Mouse (Mus musculus): ENCODE measurements around the gene Pomt1. TPM values are rescaled to one million over a fixed set of nuclear protein-coding genes. Genes with fewer than 3 reads are reported as not detected.

The Pomt1 gene
- total RNA-seq (2021) = 10 to 100 TPM; 36.5 to 37.1 TPM

- intact Hi-C loops (cut with DNase I) = no loop called here
- DNase-seq = peak; percentile 93
Observed at GRCm38 (mm10) chr2:32235886-32236759, at the start of gene Pomt1. Gene Pomt1 (plus strand): TSS chr2:32236590.

GRCm38 (mm10) chr2:32187019-32187551 lies 49.3 kb upstream of the Pomt1 start:
- peak; percentile 42 for DNase-seq
- intact Hi-C loops (cut with DNase I) = no loop called here

- DNase-seq = peak; percentile 70
- intact Hi-C loops (cut with DNase I) = no loop called here
Observed at GRCm38 (mm10) chr2:32187649-32188048, 48.7 kb upstream of the Pomt1 start.

DNA sequence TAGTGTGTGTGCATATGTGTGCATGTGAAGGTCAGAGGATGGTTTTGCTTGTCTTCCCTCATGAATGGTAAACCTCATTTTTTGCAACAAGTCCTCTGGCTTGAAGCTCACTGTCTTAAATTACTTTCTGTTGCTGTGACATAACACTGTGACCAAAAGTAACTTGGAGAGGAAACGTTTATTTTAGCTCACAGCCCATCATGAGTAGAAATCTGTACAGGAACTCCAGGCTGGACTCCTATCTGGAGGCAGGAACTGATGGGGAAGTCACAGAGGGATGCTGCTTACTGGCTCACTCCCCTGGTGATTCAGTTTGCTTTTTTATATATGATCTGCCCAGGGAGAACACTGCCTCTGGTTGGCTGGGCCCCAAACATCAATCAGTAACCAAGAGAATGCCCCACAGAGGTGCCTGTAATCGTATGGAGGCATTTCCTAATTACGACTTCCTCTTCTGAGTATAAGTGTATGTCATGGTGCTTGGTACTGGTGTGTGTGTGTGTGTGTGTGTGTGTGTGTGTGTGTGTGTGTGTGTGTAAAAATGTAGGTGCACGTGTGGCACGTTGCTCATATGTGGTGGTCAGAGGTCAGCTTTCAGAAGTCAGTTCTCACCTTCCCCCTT lies 47.2 kb upstream of the Pomt1 start:
- DNase-seq = no peak
- intact Hi-C loops (cut with DNase I) = no loop called here

DNA sequence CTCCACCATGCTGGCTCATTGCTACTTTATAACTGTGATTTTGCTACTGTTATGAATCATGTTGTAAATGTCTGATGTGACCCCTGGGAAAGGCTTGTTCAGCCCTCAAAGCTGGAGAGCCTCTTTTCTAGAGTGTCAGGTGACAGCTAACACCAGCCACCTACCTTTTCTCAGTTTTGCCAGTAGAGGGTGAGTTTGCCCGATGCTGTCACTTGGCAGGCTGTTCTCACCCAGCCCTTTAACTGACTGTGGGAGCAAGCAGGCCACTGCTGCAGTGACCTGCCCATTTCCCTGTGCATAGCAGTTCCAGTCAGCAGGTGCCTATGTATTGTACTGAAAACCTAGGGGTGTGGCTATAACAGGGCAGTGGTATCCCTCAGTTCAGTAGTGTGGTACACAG lies 45.8 kb upstream of the Pomt1 start:
- intact Hi-C loops (cut with DNase I) = loop anchor here (10.0 kb wide), 1 partner anchor 186 kb away; no protein-coding TSS in a partner anchor
- no peak for DNase-seq

DNA sequence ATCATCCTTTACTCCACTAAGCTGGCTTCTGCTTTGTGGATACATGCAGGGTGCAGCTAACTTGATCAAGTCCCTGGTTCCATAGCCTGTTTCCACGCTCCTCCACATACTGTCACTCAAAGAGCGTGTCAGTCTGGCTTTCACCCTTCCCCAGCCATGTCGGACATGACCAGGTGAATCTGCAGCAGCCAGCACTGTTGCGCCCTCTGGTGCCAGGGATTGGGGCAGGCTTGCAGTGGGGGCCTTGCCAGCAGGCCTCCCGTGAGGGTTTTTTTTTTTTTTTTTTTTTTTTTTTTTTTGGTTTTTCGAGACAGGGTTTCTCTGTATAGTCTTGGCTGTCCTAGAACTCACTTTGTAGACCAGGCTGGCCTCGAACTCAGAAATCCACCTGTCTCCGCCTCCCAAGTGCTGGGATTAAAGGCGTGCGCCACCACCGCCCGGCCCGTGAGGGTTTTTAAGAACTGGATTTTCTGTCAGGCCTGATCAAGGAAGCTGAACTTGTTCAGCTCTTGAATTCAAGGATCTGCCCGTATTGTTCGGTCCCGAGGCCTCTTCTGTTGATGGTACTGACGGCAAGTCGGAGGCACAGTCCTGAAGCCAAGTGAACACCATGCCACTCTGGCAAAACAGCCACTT lies 44.4 kb upstream of the Pomt1 start:
- DNase-seq = peak; percentile 68
- intact Hi-C loops (cut with DNase I) = loop anchor here (10.0 kb wide), 1 partner anchor 187 kb away; no protein-coding TSS in a partner anchor

DNA sequence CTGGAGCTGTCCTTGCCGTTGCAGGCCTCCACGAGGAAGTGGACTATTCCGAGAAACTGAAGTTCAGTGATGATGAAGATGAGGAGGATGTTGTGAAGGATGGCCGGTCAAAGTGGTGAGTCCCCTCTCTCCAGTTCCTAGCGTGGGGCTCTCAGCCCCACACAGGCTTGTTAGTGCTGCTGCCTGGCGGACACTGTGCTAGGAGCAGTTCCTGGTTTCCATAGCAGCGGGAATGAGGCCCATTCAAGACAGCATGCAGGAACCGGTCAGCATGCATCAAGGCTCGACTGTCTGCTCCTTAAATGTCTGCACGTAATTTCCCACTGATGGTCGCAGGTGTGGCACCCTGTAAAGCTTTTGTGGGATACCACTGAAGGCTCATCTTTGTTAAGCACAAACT lies 37.4 kb upstream of the Pomt1 start:
- no peak for DNase-seq
- intact Hi-C loops (cut with DNase I) = loop anchor here (10.0 kb wide), 1 partner anchor 194 kb away; no protein-coding TSS in a partner anchor

DNA sequence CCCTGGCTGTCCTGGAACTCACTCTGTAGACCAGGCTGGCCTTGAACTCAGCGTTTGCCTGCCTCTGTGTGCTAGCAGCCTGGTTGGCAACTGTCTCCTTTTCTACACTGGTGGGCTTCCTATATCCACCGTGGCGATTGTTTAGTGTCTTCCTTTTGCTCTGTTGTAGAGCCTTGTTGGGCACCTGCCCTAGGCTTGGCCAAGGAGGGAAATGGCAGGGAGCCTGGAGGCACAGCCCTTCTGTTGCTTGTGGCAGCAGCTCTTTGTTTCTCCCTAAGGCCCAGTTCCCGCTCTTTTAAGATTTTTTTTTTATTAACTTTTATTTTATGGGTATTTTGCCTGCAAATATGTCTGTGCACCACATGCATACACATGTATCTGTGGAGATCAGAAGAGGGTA lies 36.4 kb upstream of the Pomt1 start:
- DNase-seq = peak; percentile 70
- intact Hi-C loops (cut with DNase I) = loop anchor here (10.0 kb wide), 1 partner anchor 45 kb away; the partner anchor contains the start of gene Prrc2b

GRCm38 (mm10) chr2:32200712-32201111 lies 35.7 kb upstream of the Pomt1 start:
- intact Hi-C loops (cut with DNase I) = loop anchor here (10.0 kb wide), 1 partner anchor 46 kb away; the partner anchor contains the start of gene Prrc2b

GRCm38 (mm10) chr2:32201527-32201926 lies 34.9 kb upstream of the Pomt1 start:
- DNase-seq = peak; percentile 91
- intact Hi-C loops (cut with DNase I) = loop anchor here (10.0 kb wide), 1 partner anchor 47 kb away; the partner anchor contains the start of gene Prrc2b

More at GRCm38 (mm10) chr2:32200712-32201111, 35.7 kb upstream of the Pomt1 start:
- DNase-seq = peak; percentile 71

DNA sequence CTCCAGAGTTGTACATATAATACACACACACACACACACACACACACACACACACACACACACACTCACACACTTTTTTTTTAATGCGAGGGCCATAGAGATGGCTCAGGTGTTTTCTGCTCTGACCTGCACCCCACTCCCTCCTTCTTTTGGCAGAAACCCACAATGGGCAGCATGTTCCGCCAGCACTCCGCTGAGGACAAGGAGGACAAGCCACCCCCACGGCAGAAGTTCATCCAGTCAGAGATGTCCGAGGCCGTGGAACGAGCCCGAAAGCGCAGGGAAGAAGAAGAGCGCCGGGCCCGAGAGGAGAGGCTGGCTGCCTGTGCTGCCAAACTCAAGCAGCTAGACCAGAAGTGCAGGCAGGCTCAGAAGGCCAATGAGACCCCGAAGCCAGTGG lies 32.5 kb upstream of the Pomt1 start:
- DNase-seq = no peak
- intact Hi-C loops (cut with DNase I) = loop anchor here (10.0 kb wide), 1 partner anchor 49 kb away; the partner anchor contains the start of gene Prrc2b

DNA sequence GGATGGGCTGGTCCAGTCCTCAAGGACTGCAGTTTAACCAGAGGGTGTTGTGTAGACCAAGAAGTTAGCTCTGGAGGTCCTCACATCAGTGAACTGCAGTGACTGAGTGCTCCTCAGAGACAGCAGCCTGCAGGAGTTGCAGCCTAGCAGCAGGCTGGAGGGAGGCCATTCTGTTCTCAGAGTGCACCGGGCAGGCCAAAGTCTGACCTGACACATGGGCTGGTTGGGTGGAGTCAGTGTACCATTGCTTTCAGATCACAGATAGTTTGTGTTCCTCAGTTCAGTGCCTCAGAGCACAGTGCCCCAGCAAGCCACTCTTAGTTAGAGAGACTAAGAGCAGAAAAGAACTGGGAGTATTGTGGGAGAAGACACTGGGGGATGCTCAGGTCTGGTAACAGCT lies 28.7 kb upstream of the Pomt1 start:
- no peak for DNase-seq
- intact Hi-C loops (cut with DNase I) = loop anchor here (10.0 kb wide), 1 partner anchor 53 kb away; the partner anchor contains the start of gene Prrc2b

DNA sequence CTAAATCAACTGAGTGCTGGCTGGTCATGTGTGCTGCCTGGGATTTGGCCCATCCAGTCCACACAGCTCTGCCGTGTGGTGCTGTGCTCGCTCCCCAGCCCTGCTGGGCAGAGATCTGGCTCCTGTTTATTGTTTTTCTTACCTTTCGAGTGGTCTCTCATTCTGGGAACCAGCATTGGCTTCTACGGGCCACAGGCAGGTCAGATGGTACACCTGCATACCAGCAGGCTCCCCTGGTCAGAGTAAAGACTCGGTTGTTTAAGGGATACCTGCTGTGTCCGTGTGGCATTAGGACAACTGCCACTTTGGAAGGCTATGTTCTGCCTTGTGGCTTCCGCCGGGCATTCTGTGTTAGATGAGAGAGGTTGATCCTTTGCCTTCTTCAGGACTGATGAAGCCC lies 24.7 kb upstream of the Pomt1 start:
- intact Hi-C loops (cut with DNase I) = no loop called here
- DNase-seq = no peak

- DNase-seq = peak; percentile 66
- intact Hi-C loops (cut with DNase I) = no loop called here
Observed at GRCm38 (mm10) chr2:32213000-32213399, 23.4 kb upstream of the Pomt1 start.

- intact Hi-C loops (cut with DNase I) = no loop called here
- DNase-seq = no peak
Observed at GRCm38 (mm10) chr2:32215576-32215975, 20.8 kb upstream of the Pomt1 start.

GRCm38 (mm10) chr2:32216506-32216905 lies 19.9 kb upstream of the Pomt1 start:
- no peak for DNase-seq
- intact Hi-C loops (cut with DNase I) = no loop called here

GRCm38 (mm10) chr2:32217656-32218055 lies 18.7 kb upstream of the Pomt1 start:
- intact Hi-C loops (cut with DNase I) = no loop called here
- no peak for DNase-seq

- intact Hi-C loops (cut with DNase I) = no loop called here
- DNase-seq = no peak
Observed at GRCm38 (mm10) chr2:32218113-32218512, 18.3 kb upstream of the Pomt1 start.

DNA sequence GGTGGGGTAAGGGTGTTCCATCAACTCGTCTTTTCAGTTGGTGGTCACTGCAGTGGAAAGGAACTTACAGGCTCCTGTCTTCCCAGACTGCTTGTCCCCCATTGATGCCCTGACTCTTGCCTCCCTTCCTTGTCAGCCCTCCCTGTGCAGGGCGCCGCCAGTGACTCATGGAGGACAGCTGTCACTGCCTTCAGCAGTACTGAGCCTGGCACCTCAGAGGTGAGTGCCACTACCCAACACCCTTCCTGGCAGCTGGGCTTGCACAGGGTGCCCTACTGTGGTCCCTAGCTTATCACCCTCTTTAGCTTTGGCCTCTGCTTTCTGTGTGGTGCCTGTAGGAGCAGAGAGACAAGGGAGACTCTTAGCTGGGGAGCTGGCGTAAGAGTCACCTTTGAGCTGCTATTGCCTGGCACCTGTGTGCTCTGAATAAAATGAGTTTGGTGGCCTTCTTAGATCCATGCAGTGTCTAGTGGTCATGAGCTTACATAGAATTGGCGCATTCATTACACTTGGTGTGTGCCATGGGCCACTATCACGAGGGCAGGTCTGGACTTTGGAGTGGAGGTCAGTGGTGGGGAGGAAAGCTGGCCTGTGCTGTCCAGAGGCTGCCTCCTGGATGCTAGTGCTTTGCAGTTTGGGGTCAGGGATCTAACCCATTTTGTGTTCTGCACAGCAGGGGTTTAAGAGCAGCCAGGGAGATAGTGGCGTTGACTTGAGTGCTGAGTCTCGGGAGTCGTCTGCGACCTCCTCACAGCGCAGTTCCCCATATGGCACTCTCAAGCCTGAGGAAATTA lies 17.7 kb upstream of the Pomt1 start:
- no peak for DNase-seq
- intact Hi-C loops (cut with DNase I) = no loop called here

DNA sequence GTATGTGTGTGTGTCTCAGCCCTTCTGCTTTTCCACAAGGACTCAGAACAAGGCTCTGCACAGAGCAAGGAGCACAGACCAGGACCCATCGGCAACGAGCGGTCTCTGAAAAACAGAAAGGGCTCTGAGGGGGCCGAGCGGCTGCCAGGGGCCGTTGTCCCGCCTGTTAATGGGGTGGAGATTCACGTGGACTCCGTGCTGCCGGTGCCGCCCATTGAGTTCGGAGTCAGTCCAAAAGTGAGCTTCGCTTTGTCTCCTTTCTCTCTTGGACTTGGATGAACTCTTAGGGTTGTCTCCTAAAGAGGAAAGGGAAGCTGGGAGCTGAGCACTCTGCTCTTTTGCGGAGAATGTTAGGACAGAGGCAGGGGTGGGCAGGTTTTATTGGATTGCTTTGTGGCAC lies 16.9 kb upstream of the Pomt1 start:
- intact Hi-C loops (cut with DNase I) = no loop called here
- no peak for DNase-seq

All from left cerebral cortex, postnatal 4 days (tissue).